Mouse (Mus musculus) right cerebral cortex, postnatal 10 days (tissue): Measurements from ENCODE around the gene Ces4a.
"Not testable (repeated sequence)": the region's sequence is repeated elsewhere in the genome, so short reads cannot be mapped to it uniquely, and the experiment has no call there.

ENCODE experiments used
- DNase-seq, 2 experiments: peaks; one replicate each; pipeline ENCODE4 v3.0.0; 2021; ENCODE audit warnings: low spot score in 2 of 2

Gene Ces4a

DNA sequence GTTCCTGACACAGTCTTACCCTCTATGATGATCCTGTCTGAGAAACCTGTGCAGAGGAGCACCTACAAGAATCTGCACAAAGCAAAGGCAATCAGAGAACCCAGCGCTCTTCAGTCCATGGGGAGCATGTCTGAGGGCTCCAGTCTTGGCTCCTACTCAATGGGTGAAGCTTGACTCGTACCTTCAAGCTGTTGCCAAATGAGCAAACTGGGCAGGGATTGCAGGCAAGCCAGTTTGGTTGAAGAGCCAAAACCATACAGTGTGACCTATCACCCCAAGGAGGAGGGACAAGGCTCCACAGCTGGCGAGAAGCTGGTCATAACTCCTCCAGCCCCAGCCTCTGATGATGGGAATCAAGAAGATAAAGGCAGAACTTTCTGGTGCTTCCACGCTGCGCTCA, at the start of gene Ces4a:
Gene Ces4a (plus strand): TSS at position 292 of the 400 bp plus-strand sequence.
- DNase-seq: no peak

DNA sequence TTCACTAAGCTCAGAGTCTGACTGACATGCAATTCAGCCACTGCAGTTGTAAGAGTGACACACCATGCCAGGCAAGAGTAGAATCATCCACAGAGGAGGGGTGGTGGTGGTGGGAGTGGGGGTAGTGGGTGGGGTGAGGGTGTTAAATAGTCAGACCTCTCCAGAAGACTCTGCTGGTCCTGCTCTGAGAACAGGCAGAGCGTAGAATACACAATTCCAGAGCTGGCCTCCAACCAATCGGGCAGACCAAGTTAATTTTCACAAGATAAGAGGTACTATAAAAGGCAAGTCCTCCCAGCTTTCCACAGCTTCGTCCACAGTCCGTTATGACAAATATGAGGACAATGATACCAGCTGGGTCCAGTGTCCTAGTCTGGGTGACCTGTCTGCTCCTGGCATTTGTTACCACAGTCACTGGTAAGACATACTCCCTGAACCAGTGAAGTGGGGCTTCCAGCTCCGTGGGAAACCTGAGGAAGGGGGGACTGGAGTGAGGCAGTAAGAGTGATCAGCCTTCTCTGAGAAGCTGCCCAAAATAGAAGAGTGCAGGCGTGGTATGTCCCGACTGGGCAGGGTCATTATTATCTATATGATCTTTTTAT, 48.0 kb upstream of the Ces4a start, which contains the start of gene Ces3b:
Gene Ces3b (plus strand): TSS at position 305 of the 602 bp plus-strand sequence.
- no peak for DNase-seq

DNA sequence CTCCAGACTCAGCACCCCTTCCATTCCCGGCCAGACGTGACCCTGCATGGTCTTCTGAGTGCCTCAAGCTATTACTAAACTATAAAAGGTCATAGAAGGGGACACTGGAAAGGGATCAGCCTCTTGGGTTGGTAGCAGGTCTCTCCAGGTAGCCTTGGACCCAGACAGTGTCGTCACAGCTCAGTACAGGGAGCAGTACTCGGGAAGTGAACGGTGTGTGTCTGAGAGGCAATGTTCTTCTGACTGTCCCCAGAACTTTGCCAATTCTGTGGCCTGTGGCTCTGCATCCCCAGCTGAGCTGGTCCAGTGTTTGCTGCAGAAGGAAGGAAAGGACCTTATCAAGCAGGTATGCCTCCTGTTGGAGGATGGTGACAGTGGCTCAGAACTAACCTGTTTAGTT, 43.4 kb upstream of the Ces4a start:
- DNase-seq: not testable (repeated sequence)

GRCm38 (mm10) chr8:105088581-105088980, 43.0 kb upstream of the Ces4a start:
- DNase-seq: no peak

- no peak for DNase-seq
Measured at GRCm38 (mm10) chr8:105093992-105094391, 37.6 kb upstream of the Ces4a start.

DNA sequence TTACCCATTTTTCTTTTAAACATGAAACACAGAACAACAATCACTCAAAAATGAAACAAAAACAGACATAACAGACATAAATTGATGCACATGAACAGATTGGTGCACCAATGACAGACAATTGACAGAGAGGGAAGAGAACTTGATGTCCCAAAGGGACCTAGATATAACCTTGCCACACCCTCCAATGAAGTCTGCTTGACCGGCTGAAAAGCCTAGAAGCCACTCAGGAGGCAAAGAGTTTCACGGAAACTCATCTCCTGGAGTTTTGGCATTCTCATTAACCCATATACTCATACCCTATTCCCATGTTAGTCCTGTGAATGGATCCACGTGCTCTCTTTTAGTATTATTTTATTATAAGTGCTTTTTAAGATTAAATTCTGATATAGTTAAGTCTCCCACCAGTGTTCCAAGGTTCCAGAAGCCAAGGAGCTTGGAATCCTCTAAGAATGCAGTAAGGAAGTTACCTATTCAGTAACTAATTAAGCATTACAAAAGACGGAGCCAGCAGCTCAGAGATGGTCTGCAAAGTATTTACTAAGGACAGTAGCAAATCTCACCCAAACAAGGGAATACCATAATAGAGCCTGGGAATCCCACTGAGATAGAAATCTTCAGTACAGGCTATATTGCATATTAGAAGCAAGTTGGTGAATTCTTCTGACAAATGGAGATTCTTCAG, 29.4 kb upstream of the Ces4a start:
- DNase-seq: not testable (repeated sequence)

- not testable (repeated sequence) for DNase-seq
Measured at GRCm38 (mm10) chr8:105103701-105104100, 27.9 kb upstream of the Ces4a start.

GRCm38 (mm10) chr8:105104220-105104619, 27.4 kb upstream of the Ces4a start:
- DNase-seq: no peak

GRCm38 (mm10) chr8:105129864-105130263, 1.7 kb upstream of the Ces4a start:
- no peak for DNase-seq

DNA sequence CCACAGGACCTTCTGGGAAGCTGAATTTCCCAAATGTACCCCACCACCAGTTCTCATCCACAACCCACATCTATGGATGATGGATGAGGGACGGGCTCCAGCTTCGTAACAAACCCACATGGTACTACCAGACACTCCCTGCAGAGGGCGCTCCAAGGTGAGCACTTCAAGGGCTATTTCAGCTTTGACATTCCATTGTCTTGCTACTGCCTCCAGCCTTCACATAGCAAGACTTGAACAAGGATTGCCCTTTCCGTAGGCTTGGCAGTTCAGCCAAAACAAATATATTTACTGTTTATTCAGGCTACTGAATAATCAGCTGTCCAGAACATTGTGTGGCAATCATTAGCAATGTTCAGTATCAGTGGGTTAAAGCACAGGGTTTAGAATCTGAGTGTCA, 6.8 kb downstream of the Ces4a start:
- peak in 1 of 2 experiments; percentile 63 for DNase-seq

- DNase-seq: no peak
Measured at GRCm38 (mm10) chr8:105142395-105142794, 10.8 kb downstream of the Ces4a start.

DNA sequence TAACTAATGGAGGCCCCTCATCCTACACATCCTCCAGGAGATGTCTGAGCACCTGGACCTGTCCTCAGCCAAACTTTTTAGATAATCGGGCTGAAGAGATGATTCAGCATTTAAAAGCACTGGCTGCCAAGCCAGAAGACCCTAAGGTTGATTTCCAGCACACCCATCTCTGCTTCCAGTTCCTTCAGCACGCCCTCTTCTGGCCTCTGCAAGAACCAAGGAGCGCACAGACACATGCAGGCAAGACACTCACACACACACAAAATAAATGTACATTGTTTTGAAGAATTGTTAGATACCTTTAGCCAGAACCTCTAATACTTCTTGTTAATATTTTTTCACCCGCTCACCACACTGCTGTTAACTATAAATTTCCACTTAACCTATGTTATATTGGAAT, 20.1 kb downstream of the Ces4a start:
- DNase-seq: no peak

DNA sequence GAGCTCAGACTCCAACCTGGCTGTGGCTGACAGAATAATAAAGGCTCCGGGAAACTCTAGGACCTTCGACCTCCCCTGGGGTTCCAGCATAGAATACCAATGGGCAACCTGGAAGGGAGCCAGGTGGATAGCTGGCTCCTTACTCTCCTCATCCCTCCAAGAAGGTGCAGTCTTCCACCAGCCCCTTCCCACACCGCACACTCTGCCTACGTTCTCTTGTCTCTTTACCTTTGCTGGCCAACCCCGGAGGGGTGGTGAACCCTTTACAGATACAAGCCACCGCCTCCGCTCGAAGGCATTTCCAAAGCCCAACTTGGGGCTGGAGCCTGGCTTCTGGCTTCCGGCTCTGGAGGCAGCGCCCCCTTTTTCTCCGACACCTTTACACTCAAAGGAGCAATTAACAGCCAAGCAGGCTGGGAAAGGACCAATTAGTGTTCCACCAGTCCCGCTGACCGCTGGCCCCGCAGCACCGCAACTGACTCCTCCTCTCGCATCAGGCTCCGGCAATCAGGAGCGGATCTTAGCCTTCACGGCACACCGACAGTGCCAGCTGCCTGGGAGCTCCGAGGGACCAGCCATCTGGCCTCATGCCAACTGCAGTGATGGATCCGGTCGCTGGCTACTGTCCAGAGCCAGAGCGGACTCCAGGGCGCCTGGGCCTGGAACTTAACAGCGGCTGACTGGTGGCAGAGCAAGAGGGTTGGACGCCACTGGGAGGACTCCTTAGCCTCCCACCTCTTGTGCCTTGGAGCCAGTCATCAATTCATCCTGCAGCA, 21.2 kb downstream of the Ces4a start:
- DNase-seq: peak; percentile 93

DNA sequence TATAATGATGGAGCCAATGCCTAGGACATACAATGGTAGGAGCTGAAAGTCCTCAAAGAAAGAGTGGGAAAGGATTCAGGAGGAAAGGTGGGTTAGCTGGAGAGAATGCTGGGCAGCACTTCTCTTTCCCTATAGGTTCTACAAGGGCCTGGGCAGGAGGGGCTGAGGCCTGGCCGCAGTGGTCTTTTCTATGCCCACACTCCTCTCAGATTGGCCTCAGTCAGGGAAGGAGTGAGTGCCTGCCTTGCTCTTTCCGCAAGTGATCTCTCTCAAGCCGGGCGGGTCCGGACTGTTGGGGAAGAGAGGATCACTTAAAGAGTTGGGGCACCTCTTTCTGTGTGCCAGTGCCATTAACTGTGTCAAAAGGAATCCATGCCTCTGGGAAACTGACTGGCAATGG, 22.7 kb downstream of the Ces4a start:
- no peak for DNase-seq

DNA sequence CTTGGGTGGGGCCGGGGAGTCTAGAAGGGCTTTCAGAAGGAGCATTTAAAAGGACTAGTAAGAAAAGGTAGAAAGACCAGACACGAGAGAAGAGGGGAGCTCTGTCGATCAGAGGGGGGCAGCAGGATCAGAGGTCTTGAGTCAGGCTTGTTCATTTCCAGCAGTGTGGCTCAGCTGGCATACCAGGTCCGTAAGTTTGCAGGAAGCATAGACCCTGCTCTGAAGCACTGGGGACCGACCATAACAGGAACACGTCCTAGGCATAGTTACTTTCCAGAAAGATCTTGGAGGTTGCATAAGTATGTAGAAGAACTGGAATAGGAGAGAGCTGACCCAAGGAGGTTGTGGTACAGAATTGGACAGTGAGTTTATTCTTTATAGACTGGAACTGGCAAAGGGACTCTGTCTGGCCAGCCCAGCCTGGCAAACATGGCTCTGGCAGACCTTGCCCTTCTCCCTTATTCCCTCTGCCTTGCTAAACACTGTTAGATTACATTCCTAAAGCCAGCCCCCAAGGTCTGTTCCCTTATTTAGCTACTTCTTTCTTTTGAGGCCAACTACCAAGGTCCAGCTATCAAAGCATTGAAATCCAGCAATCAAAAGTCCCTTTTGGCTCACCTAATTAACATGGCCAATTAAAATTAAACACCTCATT, 23.6 kb downstream of the Ces4a start:
- no peak for DNase-seq

- no peak for DNase-seq
Measured at GRCm38 (mm10) chr8:105157555-105157954, 26.0 kb downstream of the Ces4a start.

DNA sequence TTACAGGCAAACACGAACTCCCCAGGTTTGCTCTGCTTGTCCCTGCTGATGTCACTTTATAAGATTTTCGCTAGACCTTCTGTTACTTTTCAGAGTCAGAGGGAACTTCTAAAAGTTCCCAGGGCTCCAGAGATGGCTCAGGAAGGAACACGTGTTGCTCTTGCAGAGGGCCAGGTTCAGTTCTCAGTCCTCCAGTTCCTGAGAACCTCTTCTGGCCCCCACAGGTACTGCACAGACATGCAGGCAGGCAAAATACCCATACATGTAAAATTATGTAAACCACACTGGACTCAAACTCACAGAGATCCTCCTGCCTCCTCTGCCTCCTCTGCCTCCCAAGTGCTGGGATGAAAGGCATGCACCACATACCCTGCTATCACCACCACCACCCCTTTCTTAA, 26.5 kb downstream of the Ces4a start:
- no peak for DNase-seq

DNA sequence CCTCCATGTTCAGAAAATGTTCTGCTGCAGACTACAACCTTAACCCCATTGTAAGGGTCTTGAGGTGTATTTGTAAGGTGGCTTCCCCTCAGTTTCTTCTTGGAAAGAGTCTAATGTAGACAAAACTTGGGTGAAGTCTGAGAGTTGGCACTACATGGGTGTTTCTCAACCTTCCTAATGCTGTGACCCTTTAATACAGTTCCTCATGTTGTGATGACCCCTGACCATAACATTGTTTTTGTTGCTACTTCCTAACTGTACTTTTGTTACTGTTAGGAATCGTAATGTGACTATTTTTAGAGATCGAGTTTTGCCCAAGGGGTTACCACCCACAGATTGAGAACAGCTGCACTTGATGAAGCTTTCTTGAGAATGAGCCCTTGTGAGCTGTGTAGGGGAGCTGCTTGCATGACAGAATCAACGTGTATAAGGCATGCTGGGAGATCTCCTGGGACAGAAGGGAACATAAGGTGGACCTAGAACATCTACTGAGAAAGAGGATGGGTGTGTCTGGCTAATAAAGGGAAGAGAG, 29.6 kb downstream of the Ces4a start:
- no peak for DNase-seq

DNA sequence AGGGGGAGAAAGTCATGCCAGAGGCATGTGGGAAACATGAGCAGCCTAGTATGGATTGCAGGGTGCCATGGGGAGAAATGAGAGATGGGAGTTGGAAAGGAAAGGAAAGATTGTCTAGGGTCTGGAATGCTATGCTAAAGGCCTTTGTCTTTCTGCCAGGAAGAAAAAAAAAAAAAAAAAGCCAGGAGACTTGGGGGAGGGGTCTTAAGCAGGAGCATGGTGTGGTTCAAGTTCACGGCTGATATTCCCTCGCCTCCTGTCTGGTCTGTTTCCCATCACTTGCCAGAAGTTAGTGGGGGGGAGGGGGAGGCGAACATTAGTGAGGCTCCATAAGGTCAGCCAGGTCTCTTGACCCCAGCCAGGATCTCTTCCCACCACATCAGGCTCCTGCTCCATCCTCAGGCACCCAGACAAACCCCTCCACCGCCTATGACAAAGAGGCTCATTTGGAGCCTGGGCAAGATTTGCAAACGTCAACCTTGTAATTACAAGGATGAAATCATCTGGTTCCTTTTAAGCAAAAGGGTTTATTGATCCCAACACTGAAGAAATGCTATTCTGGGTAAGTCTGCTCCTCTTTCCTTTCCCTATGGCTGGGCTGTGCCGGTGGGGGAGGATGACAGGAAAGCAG, 32.8 kb downstream of the Ces4a start:
- DNase-seq: no peak

DNA sequence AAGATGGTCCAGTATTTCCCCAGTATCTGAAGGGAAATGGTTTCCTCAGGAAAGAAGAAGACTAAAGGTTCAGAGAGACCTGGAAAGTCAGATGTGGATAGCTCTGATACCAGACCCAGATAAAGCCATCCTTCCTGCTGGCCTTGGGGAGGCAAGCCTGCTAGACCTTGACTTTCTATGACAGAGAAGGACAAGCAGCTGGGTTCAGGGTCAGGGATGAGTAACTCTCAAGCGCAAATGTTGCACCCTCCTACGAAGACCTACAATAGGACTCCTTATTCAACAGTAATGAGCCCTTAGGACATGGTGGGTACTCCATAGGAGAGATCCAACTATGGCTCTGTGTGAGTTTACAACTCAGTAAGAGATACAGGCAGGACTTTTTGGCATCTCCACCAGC, 33.6 kb downstream of the Ces4a start:
- no peak for DNase-seq

- no peak for DNase-seq
Measured at GRCm38 (mm10) chr8:105167116-105167515, 35.5 kb downstream of the Ces4a start.

- DNase-seq: no peak
Measured at GRCm38 (mm10) chr8:105169582-105169981, 38.0 kb downstream of the Ces4a start.
